Mouse (Mus musculus) heart, adult 18-20 months (tissue): ENCODE measurements at regions not wholly inside any gene's neighbourhood (a gene's known extent, or its start where the extent isn't known, plus 50 kb on each side); places are given as distances from the start of the nearest gene placed in this dataset.
A peak's percentile ranks its signal among the peaks of the same experiment; 100 is the strongest.
"Not testable (repeated sequence)": the region's sequence is repeated elsewhere in the genome, so short reads cannot be mapped to it uniquely, and the experiment has no call there.

Source experiments
- DNase-seq, 2 experiments: peaks; one replicate each; pipeline ENCODE4 v3.0.0; 2021 to 2022; ENCODE audit warnings: mixed read lengths in 1 of 2

- DNase-seq, result no peak
Observed at GRCm38 (mm10) chr10:111592416-111593149, 86.5 kb downstream of the Phlda1 start.

GRCm38 (mm10) chr10:111593280-111593679, 87.2 kb downstream of the Phlda1 start:
- DNase-seq, result no peak

- peak; percentile 35 to 54 for DNase-seq
Observed at GRCm38 (mm10) chr10:111594171-111594570, 88.1 kb downstream of the Phlda1 start.

- DNase-seq, result peak; percentile 72 to 77
Observed at GRCm38 (mm10) chr10:111594651-111595050, 88.6 kb downstream of the Phlda1 start.

GRCm38 (mm10) chr10:111595513-111595995, 89.5 kb downstream of the Phlda1 start:
- DNase-seq, result no peak

- no peak for DNase-seq
Observed at GRCm38 (mm10) chr10:111598650-111599049, 92.6 kb downstream of the Phlda1 start.

- DNase-seq, result no peak
Observed at GRCm38 (mm10) chr10:111599297-111600250, 93.5 kb downstream of the Phlda1 start.

GRCm38 (mm10) chr10:111600251-111600620, 94.2 kb downstream of the Phlda1 start:
- peak; percentile 40 to 51 for DNase-seq

GRCm38 (mm10) chr10:111600677-111601099, 94.6 kb downstream of the Phlda1 start:
- DNase-seq, result peak; percentile 92

GRCm38 (mm10) chr10:111603166-111603565, 97.1 kb downstream of the Phlda1 start:
- no peak for DNase-seq

GRCm38 (mm10) chr10:111607381-111607780, 101.3 kb downstream of the Phlda1 start:
- not testable (repeated sequence) for DNase-seq

- no peak for DNase-seq
Observed at GRCm38 (mm10) chr10:111608385-111609093, 102.5 kb downstream of the Phlda1 start.

GRCm38 (mm10) chr10:111609889-111610288, 103.8 kb downstream of the Phlda1 start:
- DNase-seq, result no peak

- peak in 1 of 2 experiments; percentile 18 for DNase-seq
Observed at GRCm38 (mm10) chr10:111619627-111620270, 113.7 kb downstream of the Phlda1 start.

GRCm38 (mm10) chr10:111620927-111621676, 115.0 kb downstream of the Phlda1 start:
- no peak for DNase-seq

GRCm38 (mm10) chr10:111622789-111623188, 116.7 kb downstream of the Phlda1 start:
- peak in 1 of 2 experiments; percentile 7 for DNase-seq

GRCm38 (mm10) chr10:111624021-111624420, 117.9 kb downstream of the Phlda1 start:
- peak in 1 of 2 experiments; percentile 16 for DNase-seq

GRCm38 (mm10) chr10:111624624-111625023, 118.5 kb downstream of the Phlda1 start:
- DNase-seq, result no peak

- DNase-seq, result no peak
Observed at GRCm38 (mm10) chr10:111625573-111625972, 119.5 kb downstream of the Phlda1 start.

GRCm38 (mm10) chr10:111626009-111626408, 119.9 kb downstream of the Phlda1 start:
- no peak for DNase-seq

- peak in 1 of 2 experiments; percentile 45 for DNase-seq
Observed at GRCm38 (mm10) chr10:111636283-111636682, 130.2 kb downstream of the Phlda1 start.
